Mouse (Mus musculus) stomach, postnatal 0 days (tissue): ENCODE data around the gene Kmo.

ENCODE experiments used
- CTCF ChIP-seq: IDR thresholded peaks from 2 replicates; pipeline ENCODE4 v1.5.1; 2016; ENCODE audit warnings: antibody characterized with exemption, low read depth, mild to moderate bottlenecking, moderate library complexity
- EP300 ChIP-seq: optimal IDR thresholded peaks from 2 replicates; pipeline ENCODE3; 2016; ENCODE audit warnings: antibody characterized with exemption

DNA sequence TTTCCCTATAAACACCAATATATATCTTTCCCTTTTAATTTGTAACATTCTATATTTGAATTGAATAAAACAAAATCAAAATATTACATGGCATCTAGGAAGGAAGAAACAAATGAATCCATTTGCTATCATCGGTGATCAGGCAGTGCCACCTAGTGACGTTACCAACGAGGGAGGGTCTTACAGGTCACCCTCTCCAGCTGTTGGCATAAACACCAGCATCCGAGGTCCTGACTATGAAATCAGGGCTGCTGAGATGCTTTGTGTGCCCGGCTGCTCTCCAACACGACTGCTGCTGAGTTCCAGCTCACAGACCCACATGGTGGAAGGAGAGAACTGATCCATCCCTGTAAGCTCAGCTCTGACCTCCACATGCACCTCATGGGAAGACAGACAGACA is 16.8 kb upstream of the Kmo start:
- TF ChIP-seq EP300 (no peak), CTCF (peak; percentile 60)
